Mouse (Mus musculus) urinary bladder, postnatal 0 days (tissue): Measurements from ENCODE around the gene Slc38a8. TPM values are rescaled to one million over a fixed set of nuclear protein-coding genes. Genes with fewer than 3 reads are reported as not detected.

Experiments used
- polyA plus RNA-seq: library from polyadenylated mRNA; unstranded; fragments of >200 nt; fragmentation: Nextera tagmentation; extraction: Ambion mirVana; gene quantifications from 2 replicates; pipeline ENCODE4 v1.2.1, GENCODE M21; 2015

The Slc38a8 gene
- not detected in 2 replicates for polyA plus RNA-seq

GRCm38 (mm10) chr8:119501598-119501997 lies at the start of gene Slc38a8:
Gene Slc38a8, minus strand, starts transcription at chr8:119501698.

GRCm38 (mm10) chr8:119446211-119446989 lies 55.1 kb downstream of the Slc38a8 start, which contains the start of gene Necab2:
Gene Necab2, plus strand, starts transcription at chr8:119446719.

GRCm38 (mm10) chr8:119433582-119434174 lies 67.8 kb downstream of the Slc38a8 start, which contains the start of gene Osgin1:
Gene Osgin1, plus strand, starts transcription at chr8:119434124.

Other genes starting within 250 kb of the Slc38a8 start
- 285 and 286 TPM in 2 replicates for gene Hsbp1, start 157.2 kb downstream of the Slc38a8 start, polyA plus RNA-seq
- gene Mlycd, start 106.8 kb downstream of the Slc38a8 start, polyA plus RNA-seq, result 14.3 and 14.4 TPM in 2 replicates
- gene Osgin1, start 67.6 kb downstream of the Slc38a8 start, polyA plus RNA-seq, result 14.7 and 14.8 TPM in 2 replicates
- 0.08 and 0.10 TPM in 2 replicates for gene Necab2, start 55.0 kb downstream of the Slc38a8 start, polyA plus RNA-seq
- gene Mbtps1, start 57.0 kb upstream of the Slc38a8 start, polyA plus RNA-seq, result 51.5 and 57.5 TPM in 2 replicates
- 21.4 and 22.7 TPM in 2 replicates for gene Hsdl1, start 73.5 kb upstream of the Slc38a8 start, polyA plus RNA-seq
- 0.10 TPM in 1 of 2 replicates, not detected in the other for gene Dnaaf1, start 73.5 kb upstream of the Slc38a8 start, polyA plus RNA-seq
- 5.7 and 6.3 TPM in 2 replicates for gene Taf1c, start 103.5 kb upstream of the Slc38a8 start, polyA plus RNA-seq
- not detected in 2 replicates for gene Adad2, start 111.0 kb upstream of the Slc38a8 start, polyA plus RNA-seq
- 0.35 and 0.51 TPM in 2 replicates for gene Kcng4, start 134.0 kb upstream of the Slc38a8 start, polyA plus RNA-seq
- 94.8 and 115 TPM in 2 replicates for gene Wfdc1, start 164.7 kb upstream of the Slc38a8 start, polyA plus RNA-seq
- 1.4 and 1.7 TPM in 2 replicates for gene Atp2c2, start 198.3 kb upstream of the Slc38a8 start, polyA plus RNA-seq